Mouse (Mus musculus) cortical plate, adult 2 months (tissue): ENCODE data around the gene Cds1.

Source experiments
- CTCF ChIP-seq: fragments of 200-500 bp; IDR thresholded peaks from 2 replicates; pipeline ENCODE4 v1.5.1; 2011; ENCODE audit warnings: mild to moderate bottlenecking, control low read depth, low read length; ENCODE audit not compliant: insufficient read depth; ENCODE audit errors: extremely low read depth
- POLR2A ChIP-seq: fragments of 200-500 bp; IDR thresholded peaks from 2 replicates; pipeline ENCODE4 v1.6.1; 2011; ENCODE audit warnings: mild to moderate bottlenecking, low read length, control low read depth; ENCODE audit not compliant: insufficient read depth; ENCODE audit errors: extremely low read depth

GRCm38 (mm10) chr5:101766248-101766647 lies 1.3 kb downstream of the Cds1 start:
- no peak for TF ChIP-seq CTCF
- TF ChIP-seq POLR2A, result no peak
